Mouse (Mus musculus): ENCODE results near the gene Tbx5.

GRCm38 (mm10) chr5:119831201-119831771, 1.2 kb upstream of the Tbx5 start:
- TF ChIP-seq CTCF (IDR thresholded peaks at IDR 0.05; ENCODE audit: extremely low read depth, insufficient read depth, insufficient read length, insufficient replicate concordance) (no peak), POLR2A (IDR thresholded peaks at IDR 0.05; ENCODE audit: low read depth, low read length) (no peak)

All from spleen, adult 2 months (tissue).